Mouse (Mus musculus) G1E-ER4 (cell line): Measurements from ENCODE around the gene Uba7. TPM values are rescaled to one million over a fixed set of nuclear protein-coding genes. Genes with fewer than 3 reads are reported as not detected.

Source experiments
- GATA1 ChIP-seq: IDR thresholded peaks from one replicate; pipeline ENCODE4 v1.8.0; 2012; ENCODE audit warnings: low read length, inconsistent platforms
- polyA plus RNA-seq: library from polyadenylated mRNA; stranded (reverse); fragments of >175 nt; gene quantifications from 2 replicates; pipeline ENCODE4 v1.2.3, GENCODE M21; 2012

Uba7 gene
- polyA plus RNA-seq, result 23.2 and 52.7 TPM in 2 replicates

- TF ChIP-seq GATA1, result peak; percentile 71
Observed at GRCm38 (mm10) chr9:107975399-107976386, at the start of gene Uba7. Gene Uba7 (plus strand): TSS chr9:107975505.

- no peak for TF ChIP-seq GATA1
Observed at GRCm38 (mm10) chr9:107926920-107927420, 48.3 kb upstream of the Uba7 start.

GRCm38 (mm10) chr9:107927749-107928148 lies 47.6 kb upstream of the Uba7 start:
- no peak for TF ChIP-seq GATA1

DNA sequence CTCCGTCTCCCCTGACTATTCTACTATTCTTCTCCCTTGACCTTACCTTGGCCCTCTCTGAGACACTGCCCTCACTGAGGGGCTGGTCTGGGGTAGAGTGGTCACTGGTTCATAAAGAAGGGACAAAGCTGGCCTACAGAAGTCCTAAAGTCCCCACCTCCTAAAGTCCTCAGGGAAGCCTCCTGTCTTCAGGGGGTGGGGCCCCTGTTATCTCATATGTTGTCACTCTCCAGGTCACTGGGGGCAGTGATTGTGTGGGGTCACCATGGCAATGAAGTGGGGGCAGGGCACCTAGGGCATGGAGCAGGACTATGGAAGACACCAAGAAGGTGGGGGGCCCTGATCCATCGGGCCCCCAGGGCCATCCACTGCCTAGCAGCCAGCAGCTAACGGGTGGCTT lies 47.1 kb upstream of the Uba7 start, which contains the start of gene Actl11:
Gene Actl11, plus strand, starts transcription at position 301 of the 400 bp plus-strand sequence.
- no peak for TF ChIP-seq GATA1

DNA sequence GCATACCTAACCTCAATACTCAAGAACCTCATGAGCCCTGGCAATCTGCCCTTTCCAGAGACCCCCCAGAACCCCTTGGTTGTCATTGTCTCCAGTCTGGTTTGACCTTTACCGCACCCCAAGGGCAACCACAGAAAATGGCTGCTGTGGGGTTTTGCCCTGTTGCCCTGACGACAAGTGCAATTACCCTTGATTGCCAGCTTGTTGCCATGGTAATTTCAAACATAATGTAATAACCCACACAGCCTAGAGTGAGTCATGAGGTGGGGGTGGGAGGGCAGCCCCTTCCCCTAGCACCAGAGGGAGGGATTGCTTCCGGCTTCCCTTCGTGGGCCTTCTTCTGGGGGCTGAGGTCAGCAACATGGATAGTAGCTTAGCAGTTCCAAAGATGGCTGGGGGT lies 43.1 kb upstream of the Uba7 start:
- no peak for TF ChIP-seq GATA1

DNA sequence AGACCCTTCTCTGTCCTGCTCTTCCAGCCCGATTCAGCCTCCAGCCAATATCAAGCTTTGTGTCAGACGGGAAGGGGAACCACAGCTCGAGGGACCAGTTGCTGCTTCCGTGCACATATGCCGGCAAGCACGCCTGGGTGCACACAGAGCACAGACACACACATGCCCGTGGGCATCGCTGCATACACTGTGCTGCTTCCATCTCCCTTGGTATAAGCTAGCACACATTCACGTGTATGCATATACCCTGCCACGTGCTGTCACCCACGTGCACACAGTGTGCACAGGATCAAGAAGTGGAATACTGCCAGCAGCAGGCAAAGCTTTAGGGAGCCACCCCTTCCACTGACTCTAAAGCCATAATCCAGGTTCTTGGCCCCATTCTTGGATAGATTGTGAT lies 41.2 kb upstream of the Uba7 start:
- no peak for TF ChIP-seq GATA1

DNA sequence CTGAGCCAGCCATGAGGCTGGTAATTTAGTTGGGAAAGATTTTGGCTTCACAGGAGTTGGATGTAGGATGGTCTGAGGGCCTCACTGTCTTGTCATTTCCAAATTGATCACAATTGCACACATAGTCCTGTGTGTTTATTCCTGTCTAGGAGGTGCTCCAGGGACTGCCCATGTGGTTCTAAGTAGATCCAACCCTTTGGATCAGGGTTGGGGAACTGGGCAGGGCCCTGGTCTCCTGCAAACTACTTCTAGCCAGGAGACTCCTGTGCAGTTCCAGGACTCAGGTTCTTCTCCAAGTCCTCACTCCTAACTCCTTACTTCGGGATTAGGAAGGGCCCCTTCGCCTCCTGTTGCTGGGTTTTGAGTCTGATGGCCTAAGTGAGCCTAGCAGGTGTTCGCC lies 39.9 kb upstream of the Uba7 start, which contains the start of gene Camkv:
Gene Camkv, plus strand, starts transcription at position 301 of the 400 bp plus-strand sequence.
- TF ChIP-seq GATA1, result no peak

DNA sequence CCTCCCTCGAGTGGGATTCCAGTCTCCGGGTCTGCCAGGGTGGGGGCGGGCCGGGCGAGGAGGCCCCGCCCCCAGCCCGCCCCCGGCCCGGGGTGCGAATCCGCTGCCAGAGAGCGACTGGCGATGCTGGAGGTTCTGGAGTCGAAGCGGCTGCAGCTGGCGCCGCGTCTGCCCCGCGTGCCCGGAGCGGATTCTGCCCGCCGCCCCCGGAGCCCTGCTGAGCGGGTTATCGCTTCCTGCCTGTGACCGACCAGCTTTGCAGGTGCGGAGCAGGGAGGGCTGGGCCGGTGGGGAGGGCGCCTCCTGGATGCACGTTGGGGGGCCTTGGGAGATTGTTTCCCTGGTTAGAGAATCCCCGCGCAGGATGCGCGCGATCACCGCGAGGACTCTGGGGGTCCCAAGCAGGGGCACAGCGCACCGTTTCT lies 39.5 kb upstream of the Uba7 start:
- TF ChIP-seq GATA1, result no peak

GRCm38 (mm10) chr9:107936215-107936822 lies 39.0 kb upstream of the Uba7 start:
- TF ChIP-seq GATA1, result no peak

DNA sequence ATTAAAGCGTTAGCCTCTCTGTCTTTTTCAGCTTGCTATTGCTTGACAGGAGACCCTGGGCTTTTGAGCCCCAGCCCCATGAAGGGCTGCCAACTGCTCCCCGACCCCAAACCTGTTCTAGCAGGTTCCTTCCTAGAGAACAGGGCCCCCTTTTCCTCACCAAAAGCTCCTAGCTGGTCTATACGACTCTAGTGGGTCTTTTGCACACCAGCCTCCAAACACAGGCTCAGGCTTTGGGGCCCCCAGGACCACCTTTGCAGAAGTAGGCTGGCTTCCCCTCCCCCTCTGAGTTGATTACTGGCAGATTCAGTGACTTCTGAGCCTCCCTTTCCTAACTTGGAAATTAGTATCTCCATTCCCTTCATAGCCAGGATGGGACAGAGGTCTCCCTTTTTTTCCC lies 38.5 kb upstream of the Uba7 start:
- TF ChIP-seq GATA1, result no peak

GRCm38 (mm10) chr9:107947241-107948194 lies 27.8 kb upstream of the Uba7 start:
- TF ChIP-seq GATA1, result no peak

GRCm38 (mm10) chr9:107949184-107949921 lies 26.0 kb upstream of the Uba7 start:
- TF ChIP-seq GATA1, result no peak

- TF ChIP-seq GATA1, result no peak
Observed at GRCm38 (mm10) chr9:107949922-107950235, 25.4 kb upstream of the Uba7 start, which contains the start of gene Traip. Gene Traip (plus strand): TSS chr9:107950136.
